Mouse (Mus musculus): ENCODE measurements around the gene Gls. TPM values are rescaled to one million over a fixed set of nuclear protein-coding genes. Genes with fewer than 3 reads are reported as not detected.

The Gls gene
- polyA plus RNA-seq, 1 experiment from 2014 or later = 25.6 TPM

DNA sequence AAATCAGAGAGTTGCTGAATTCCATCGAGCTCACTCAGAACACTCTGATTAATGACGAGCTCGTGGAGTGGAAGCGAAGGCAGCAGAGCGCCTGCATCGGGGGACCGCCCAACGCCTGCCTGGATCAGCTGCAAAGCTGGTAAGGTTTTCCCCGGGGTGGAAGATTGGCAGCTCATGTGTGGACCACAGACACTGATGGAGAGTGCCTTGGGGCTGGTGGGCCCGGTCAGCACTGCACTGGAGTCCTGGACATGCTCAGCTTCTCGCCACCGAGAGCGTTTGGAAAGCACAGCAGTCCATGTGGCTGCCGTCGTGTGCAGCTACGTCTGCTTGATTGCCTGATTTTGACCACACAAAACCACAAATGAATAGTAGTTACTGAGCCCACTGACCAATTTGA, 95.7 kb downstream of the Gls start:
- H3K4me3 ChIP-seq = no peak overlapping the region
- H3K4me2 ChIP-seq = no peak overlapping the region
- no peak overlapping the region for H3K27ac ChIP-seq
- peaks cover 33% of the 10 kb centered on the region for H3K36me3 ChIP-seq
- no peaks in the 10 kb centered on the region for H3K27me3 ChIP-seq
- WGBS = 76% methylated on average over 16 of the region's 16 CpGs
- no peak for ATAC-seq (ENCODE audit: insufficient number of reproducible peaks, low FRiP score, low TSS enrichment, low read depth)
- H3K4me1 ChIP-seq = no peaks in the 10 kb centered on the region
- H3K9me3 ChIP-seq = no peaks in the 10 kb centered on the region
- no peak overlapping the region for H3K9ac ChIP-seq

DNA sequence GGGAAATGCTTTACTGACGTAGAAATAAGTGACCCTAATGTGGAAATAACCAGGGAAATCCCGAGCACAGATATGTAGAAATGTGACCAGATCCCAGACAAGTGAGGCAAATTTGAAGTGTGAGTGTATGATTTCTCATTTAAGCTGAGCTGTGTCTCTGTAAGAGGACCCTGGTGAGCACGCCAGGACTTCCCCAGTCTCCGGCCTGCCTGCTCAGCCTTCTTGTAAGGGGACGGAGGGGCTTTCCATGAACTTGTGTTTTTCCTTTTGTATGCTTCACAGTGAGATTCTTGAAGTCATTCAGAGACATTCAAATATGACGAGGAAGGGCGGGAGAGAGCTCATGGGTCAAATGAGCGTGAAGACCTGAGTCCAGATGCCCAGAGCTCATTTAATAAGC, 99.8 kb downstream of the Gls start:
- Histone ChIP-seq H3K4me3 (no peak overlapping the region), H3K4me2 (no peak overlapping the region), H3K27me3 (no peaks in the 10 kb centered on the region), H3K9me3 (no peaks in the 10 kb centered on the region), H3K36me3 (peaks cover 10% of the 10 kb centered on the region), H3K9ac (no peak overlapping the region), H3K27ac (no peak overlapping the region), H3K4me1 (no peaks in the 10 kb centered on the region)
- ATAC-seq (ENCODE audit: insufficient number of reproducible peaks, low FRiP score, low TSS enrichment, low read depth) = no peak
- 80% methylated on average over 8 of the region's 8 CpGs for WGBS

DNA sequence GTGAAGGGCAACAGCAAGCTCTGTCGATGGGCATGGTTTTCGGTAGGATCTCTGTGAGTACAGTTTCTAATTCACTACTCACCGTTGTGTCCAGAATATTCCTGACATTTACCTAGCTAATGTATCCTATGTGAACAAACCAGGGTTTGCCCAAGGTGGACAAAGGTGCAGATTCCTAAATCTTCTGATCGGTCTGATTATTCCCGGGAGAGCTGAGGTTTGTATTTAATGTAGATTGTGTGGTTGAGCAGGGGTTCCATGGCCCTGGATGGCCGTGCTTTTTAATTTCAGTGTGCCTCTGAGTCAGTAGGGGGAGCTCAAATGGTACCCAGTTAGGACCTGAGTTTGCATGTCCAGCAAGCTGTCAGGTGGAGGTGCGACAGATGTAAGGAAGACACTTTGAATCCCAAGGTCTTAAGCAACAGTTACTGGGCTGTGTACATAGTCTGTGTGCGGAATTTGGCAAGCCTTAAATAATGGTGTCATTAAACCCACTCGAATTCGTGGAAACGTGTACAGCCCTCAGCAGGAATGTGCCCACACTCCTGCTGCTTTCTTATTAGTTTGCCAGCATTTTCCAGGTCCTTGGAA, 101.2 kb downstream of the Gls start:
- Histone ChIP-seq H3K27me3 (no peaks in the 10 kb centered on the region), H3K9ac (no peak overlapping the region), H3K4me2 (no peak overlapping the region), H3K4me1 (no peaks in the 10 kb centered on the region), H3K9me3 (no peaks in the 10 kb centered on the region), H3K36me3 (peaks cover 7% of the 10 kb centered on the region), H3K27ac (no peak overlapping the region), H3K4me3 (no peak overlapping the region)
- 64% methylated on average over 11 of the region's 11 CpGs for WGBS
- ATAC-seq (ENCODE audit: insufficient number of reproducible peaks, low FRiP score, low TSS enrichment, low read depth) = no peak

DNA sequence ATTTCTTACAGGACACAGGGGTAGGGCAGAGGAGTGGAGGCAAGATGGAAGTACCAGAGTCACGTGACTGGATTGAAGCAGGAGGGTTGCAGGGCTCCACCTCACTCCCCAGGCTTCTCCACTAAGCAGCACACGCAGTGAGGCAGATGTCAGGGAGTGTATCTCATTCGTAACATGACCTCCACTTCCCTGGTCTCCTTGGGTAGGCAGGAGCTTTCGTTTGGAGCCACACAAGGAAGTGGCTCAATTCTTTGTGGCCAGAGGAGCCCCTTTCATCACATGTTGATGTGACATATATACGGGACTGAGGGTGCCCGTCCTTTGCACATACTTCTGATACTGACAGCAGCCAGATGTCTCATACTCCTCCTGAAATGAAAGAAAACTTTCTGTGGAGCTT, 103.2 kb downstream of the Gls start:
- WGBS = 59% methylated on average over 6 of the region's 6 CpGs
- no peak overlapping the region for H3K27ac ChIP-seq

DNA sequence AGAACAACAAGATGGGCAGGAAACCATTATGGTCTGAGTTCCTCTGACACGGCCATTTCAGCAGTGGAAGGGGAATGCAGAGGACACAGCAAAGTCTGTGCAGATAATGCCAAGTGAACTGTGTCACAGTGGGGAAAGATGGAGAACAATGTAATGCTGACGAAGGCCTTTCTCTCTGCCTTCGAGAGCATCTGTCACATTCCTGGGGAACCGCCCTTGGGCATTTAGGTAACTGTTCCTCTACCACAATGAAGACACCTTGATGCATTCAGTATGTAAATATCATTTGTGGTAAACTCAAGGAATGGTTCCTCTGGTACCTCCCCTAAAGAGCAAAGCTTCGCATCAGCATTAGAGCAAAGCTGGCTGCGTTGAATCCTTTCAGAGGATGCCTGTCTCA, 105.7 kb downstream of the Gls start:
- Histone ChIP-seq H3K4me3 (no peak overlapping the region), H3K27ac (no peak overlapping the region), H3K9me3 (no peaks in the 10 kb centered on the region), H3K27me3 (no peaks in the 10 kb centered on the region), H3K9ac (no peak overlapping the region), H3K4me1 (no peaks in the 10 kb centered on the region), H3K4me2 (no peak overlapping the region), H3K36me3 (peaks cover 22% of the 10 kb centered on the region)
- WGBS = 89% methylated on average over 6 of the region's 6 CpGs
- ATAC-seq (ENCODE audit: insufficient number of reproducible peaks, low FRiP score, low TSS enrichment, low read depth) = no peak

More for the DNA sequence above, 103.2 kb downstream of the Gls start:
- Histone ChIP-seq H3K36me3 (peaks cover 20% of the 10 kb centered on the region), H3K9me3 (no peaks in the 10 kb centered on the region), H3K9ac (no peak overlapping the region), H3K4me1 (no peaks in the 10 kb centered on the region), H3K27me3 (no peaks in the 10 kb centered on the region), H3K4me2 (no peak overlapping the region), H3K4me3 (no peak overlapping the region)
- ATAC-seq (ENCODE audit: insufficient number of reproducible peaks, low FRiP score, low TSS enrichment, low read depth) = no peak

DNA sequence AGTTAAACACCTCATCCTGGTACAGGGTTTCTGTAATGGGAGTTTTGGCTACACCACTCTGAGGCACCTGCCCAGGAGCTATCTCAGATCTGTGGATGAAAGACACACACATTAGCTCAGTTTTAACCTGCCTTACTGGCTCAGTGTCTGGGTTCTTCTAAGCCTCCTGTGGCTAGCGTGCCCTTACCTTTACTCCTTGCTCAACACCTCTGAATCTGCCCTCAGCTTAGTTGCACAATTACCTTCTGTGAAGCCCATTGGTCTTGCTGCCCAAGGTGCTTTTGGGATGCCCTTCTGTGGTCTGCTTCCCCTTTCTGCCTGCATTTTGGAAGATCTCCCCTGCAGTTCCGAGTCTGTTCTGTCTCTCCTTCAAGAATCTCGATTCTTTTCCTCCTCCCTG, 108.2 kb downstream of the Gls start:
- no peak overlapping the region for H3K9ac ChIP-seq
- WGBS = 62% methylated on average over 3 of the region's 3 CpGs

DNA sequence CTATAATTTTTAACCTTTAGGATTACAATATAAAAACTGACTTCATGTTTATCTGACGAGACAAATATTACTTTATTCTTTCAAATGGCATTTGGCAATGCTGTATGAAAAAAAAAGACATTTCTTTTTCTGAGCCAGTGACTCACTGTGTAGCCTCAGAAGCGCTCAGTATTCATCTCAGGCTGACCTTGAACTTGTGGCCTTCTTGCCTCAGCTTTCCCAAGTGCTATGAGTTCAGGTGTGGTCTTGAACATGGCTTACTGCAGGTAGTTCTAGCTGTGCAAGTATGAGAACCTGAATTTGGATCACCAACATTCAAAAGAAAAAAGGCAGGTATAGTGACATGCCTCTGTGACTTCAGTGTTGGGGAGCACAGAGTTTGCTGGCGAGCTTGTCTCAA, 112.0 kb downstream of the Gls start:
- Histone ChIP-seq H3K4me2 (no peak overlapping the region), H3K9me3 (no peaks in the 10 kb centered on the region), H3K4me1 (0 out of 2 replicates have a peak, but pooled peaks cover 4% of the 10 kb centered on the region), H3K36me3 (peaks cover 9% of the 10 kb centered on the region), H3K9ac (no peak overlapping the region), H3K27me3 (no peaks in the 10 kb centered on the region), H3K4me3 (no peak overlapping the region), H3K27ac (no peak overlapping the region)
- WGBS = 92% methylated on average over 3 of the region's 3 CpGs
- ATAC-seq (ENCODE audit: insufficient number of reproducible peaks, low FRiP score, low TSS enrichment, low read depth) = no peak

More for the DNA sequence above, 108.2 kb downstream of the Gls start:
- Histone ChIP-seq H3K27ac (no peak overlapping the region), H3K9me3 (no peaks in the 10 kb centered on the region), H3K4me2 (no peak overlapping the region), H3K27me3 (no peaks in the 10 kb centered on the region), H3K36me3 (peaks cover 22% of the 10 kb centered on the region), H3K4me1 (no peaks in the 10 kb centered on the region), H3K4me3 (no peak overlapping the region)
- no peak for ATAC-seq (ENCODE audit: insufficient number of reproducible peaks, low FRiP score, low TSS enrichment, low read depth)

DNA sequence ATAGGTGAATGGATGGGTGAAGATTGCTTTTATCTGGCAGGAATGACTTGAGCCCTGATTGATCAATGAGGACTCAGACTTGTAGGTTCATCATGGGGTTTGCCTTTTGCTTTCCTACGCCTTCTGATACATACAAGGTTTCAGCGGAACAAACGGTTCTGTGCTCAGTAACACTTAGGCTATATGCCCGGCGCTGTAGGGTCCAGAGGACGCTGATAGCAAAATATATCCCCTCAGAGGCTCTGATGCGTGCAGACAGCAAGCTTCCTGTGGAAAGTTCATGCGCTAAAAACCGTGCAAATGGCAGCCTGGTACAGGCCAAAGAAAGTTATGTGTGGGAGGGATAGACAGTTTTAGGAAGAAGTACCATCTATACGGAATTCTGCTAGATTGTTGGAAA, 112.8 kb downstream of the Gls start:
- H3K4me3 ChIP-seq = peak overlapping the region; percentile 72
- no peak overlapping the region for H3K9ac ChIP-seq
- H3K27ac ChIP-seq = no peak overlapping the region
- no peaks in the 10 kb centered on the region for H3K9me3 ChIP-seq
- ATAC-seq (ENCODE audit: insufficient number of reproducible peaks, low FRiP score, low TSS enrichment, low read depth) = no peak
- peak overlapping the region; percentile 67 for H3K4me2 ChIP-seq
- H3K27me3 ChIP-seq = no peaks in the 10 kb centered on the region
- WGBS = 34% methylated on average over 10 of the region's 10 CpGs
- peaks cover 4% of the 10 kb centered on the region for H3K36me3 ChIP-seq
- 0 out of 2 replicates have a peak, but pooled peaks cover 4% of the 10 kb centered on the region for H3K4me1 ChIP-seq

DNA sequence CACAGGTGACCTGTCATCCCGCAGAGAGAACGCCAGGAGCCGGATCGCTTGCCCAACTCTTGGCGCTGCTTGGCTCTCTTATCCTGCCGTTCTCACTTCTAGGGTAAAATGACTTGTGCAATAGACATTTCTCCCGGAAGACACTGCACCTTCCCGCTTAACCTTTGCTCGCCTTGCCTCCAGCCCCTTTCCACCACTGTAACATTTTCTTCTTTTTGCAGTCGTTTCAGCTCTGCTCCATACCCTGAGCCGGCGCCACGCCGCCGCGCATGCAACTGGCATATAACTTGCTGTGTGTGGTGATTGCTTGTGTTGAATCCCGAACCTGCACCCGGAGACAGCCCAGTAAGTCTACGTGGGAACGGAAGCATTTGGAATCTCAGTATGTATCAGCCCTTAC, 113.3 kb downstream of the Gls start:
- under 1% methylated on average over 20 of the region's 20 CpGs for WGBS
- peak overlapping the region; percentile 54 for H3K9ac ChIP-seq
- H3K27ac ChIP-seq = peak overlapping the region; percentile 69
- peaks cover under 1% of the 10 kb centered on the region for H3K36me3 ChIP-seq
- H3K4me1 ChIP-seq = 0 out of 2 replicates have a peak, but pooled peaks cover 4% of the 10 kb centered on the region
- peak overlapping the region; percentile 67 for H3K4me2 ChIP-seq
- H3K4me3 ChIP-seq = peak overlapping the region; percentile 72
- no peak for ATAC-seq (ENCODE audit: insufficient number of reproducible peaks, low FRiP score, low TSS enrichment, low read depth)
- no peaks in the 10 kb centered on the region for H3K9me3 ChIP-seq
- no peaks in the 10 kb centered on the region for H3K27me3 ChIP-seq

DNA sequence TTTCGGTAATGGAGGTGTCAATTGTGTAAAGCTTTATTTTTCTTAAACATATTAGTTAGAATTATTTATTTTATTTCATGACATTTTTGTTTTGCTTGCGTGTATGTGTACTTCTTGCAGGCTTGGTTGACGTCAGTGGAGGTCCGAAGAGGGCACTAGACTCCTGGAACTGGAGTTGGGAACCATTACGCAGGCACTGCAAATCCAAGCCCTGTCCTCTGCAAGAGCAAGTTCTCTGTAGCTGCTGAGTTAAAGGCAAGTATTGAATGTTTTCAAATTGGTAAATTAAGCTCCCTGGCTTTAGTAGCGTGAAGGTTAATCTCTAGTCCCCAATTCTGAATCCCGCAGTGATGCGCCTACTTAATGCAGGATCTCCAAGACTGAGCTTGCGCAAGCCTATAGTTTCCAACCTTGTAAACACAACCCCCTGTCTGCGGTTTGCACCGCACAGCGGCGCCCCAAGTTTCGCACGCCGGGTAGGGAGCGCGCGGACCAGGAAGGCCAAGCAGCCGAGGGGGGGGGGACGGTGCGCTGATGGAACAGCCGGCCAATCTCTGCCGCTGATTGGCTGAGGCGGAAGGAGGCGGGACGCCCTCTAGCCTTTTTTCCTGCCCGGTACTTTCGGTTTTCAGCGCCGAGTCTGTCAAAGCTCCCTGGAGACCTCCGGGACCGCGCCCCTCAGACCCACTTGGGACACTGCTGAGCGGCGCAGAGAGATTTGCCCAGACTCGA, 114.0 kb downstream of the Gls start, which contains the start of gene Stat1:
Stat1 (plus strand) TSS at position 581 of the 732 bp plus-strand sequence.
- Histone ChIP-seq H3K9ac (peak within 1 kb of the TSS; percentile 54), H3K9me3 (no peaks in the 10 kb centered on the region), H3K27ac (peak within 1 kb of the TSS; percentile 69), H3K4me2 (peak within 1 kb of the TSS; percentile 67), H3K36me3 (no peaks in the 10 kb centered on the region), H3K4me1 (0 out of 2 replicates have a peak, but pooled peaks cover 4% of the 10 kb centered on the region), H3K27me3 (no peaks in the 10 kb centered on the region), H3K4me3 (peak within 1 kb of the TSS; percentile 72)
- peak; percentile 89 for ATAC-seq (ENCODE audit: insufficient number of reproducible peaks, low FRiP score, low TSS enrichment, low read depth)
- 3% methylated on average over 37 of the region's 37 CpGs for WGBS

DNA sequence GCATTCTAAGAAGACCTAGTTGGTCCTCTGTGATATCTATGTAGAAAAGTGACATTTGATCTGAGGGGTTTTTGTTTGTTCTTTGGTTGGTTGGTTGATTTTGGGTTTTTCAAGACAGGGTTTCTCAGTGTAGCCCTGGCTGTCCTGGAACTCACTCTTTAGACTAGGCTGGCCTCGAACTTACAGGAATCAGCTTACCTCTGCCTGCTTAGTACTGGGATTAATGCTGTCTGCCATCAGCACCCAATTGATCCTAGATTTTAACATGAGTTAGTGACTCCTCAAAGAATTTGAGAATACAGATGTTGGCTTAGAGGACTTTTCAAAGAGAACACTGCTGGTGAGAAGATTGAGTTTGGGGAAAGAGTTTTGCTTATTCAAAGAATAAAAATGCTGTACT, 115.3 kb downstream of the Gls start:
- 80% methylated on average over 1 of the region's 1 CpGs for WGBS

DNA sequence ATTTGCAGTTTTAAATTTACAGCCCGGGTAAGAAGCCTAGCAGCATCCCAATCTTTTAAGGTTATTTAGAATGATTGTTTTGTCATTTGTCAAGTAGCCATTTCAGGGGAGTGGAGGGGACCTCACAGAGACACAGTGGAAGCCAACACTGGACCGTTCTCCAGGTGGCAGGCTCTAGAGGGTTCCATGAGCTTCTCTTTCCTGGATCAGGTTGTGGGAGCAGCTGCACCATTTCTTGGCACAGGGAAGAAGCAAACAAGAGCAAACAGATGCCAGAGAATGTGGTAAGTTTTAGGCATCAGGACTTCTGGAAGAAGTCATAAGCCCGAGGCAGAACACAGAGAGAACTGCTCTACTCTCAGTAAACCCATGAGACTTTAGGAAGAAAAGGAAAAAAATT, 116.6 kb downstream of the Gls start:
- Histone ChIP-seq H3K9me3 (no peaks in the 10 kb centered on the region), H3K9ac (no peak overlapping the region), H3K4me2 (no peak overlapping the region), H3K4me1 (peaks cover 11% of the 10 kb centered on the region), H3K27me3 (no peaks in the 10 kb centered on the region), H3K36me3 (no peaks in the 10 kb centered on the region), H3K27ac (no peak overlapping the region), H3K4me3 (no peak overlapping the region)
- no peak for ATAC-seq (ENCODE audit: insufficient number of reproducible peaks, low FRiP score, low TSS enrichment, low read depth)
- WGBS = 75% methylated on average over 3 of the region's 3 CpGs

More for the DNA sequence above, 115.3 kb downstream of the Gls start:
- Histone ChIP-seq H3K27me3 (no peaks in the 10 kb centered on the region), H3K4me2 (no peak overlapping the region), H3K9ac (no peak overlapping the region), H3K36me3 (no peaks in the 10 kb centered on the region), H3K4me1 (peaks cover 9% of the 10 kb centered on the region), H3K4me3 (no peak overlapping the region), H3K27ac (no peak overlapping the region), H3K9me3 (no peaks in the 10 kb centered on the region)
- ATAC-seq (ENCODE audit: insufficient number of reproducible peaks, low FRiP score, low TSS enrichment, low read depth) = no peak
